Mouse (Mus musculus): Measurements from ENCODE around the gene Abcc10.

Abcc10 gene

GRCm38 (mm10) chr17:46327906-46328534 is at the start of gene Abcc10:
Abcc10 (minus strand) TSS chr17:46328352.
- DNase-seq (ENCODE audit: low spot score), result peak; percentile 95

GRCm38 (mm10) chr17:46371783-46372182 is 43.6 kb upstream of the Abcc10 start:
- peak; percentile 44 for DNase-seq (ENCODE audit: low spot score)

- DNase-seq (ENCODE audit: low spot score), result no peak
These were observed 23.0 kb upstream of the Abcc10 start for GRCm38 (mm10) chr17:46351026-46351700.

DNA sequence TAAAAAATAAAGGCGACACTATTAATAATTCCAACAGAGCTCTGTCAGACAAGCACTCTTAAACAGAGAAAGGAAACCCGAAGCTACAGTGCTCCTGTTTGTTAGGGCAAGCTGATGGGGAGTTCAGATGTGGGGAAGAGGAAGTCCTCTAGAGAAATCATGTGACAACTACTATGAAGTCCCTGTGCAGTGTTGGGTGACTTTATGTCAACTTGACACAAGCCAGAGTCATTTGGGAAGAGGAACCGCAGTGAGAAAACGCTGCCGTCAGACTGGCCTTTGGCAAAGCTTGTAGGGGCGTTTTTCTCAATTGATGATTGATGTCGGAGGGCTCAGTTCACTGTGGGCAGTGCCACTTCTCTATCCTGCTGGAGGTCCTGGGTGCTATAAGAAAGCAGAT is 13.1 kb upstream of the Abcc10 start:
- DNase-seq (ENCODE audit: low spot score), result no peak

GRCm38 (mm10) chr17:46336475-46336874 is 8.3 kb upstream of the Abcc10 start:
- no peak for DNase-seq (ENCODE audit: low spot score)

- no peak for DNase-seq (ENCODE audit: low spot score)
These were observed 571 bp upstream of the Abcc10 start for GRCm38 (mm10) chr17:46328723-46329122.

DNA sequence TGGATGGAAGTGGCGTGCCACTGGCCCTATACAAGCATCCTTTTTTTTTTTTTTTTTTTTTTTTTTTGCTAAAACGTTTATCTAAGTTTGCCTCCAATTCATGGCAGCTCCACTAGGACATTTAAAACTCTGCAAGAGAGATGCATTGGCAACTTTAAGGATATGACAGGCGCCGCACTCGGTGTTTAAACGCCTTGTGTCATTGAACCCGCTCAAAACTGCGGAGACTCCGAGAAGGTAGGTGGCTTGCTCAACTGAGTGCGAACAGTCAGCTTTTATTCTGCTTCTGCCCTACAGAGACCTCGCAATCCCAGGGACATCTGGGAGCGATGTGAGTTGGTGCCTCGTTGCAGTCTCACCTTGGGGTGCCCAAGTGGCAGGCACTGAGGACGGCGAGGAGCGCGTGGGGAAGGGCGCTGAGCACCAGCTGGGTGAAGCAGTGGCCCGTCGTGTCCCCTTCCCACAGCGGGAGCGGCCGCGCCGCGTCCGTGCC is 693 bp downstream of the Abcc10 start:
- DNase-seq (ENCODE audit: low spot score), result no peak

GRCm38 (mm10) chr17:46322046-46322823 is 5.9 kb downstream of the Abcc10 start:
- no peak for DNase-seq (ENCODE audit: low spot score)

- DNase-seq (ENCODE audit: low spot score), result no peak
These were observed 7.7 kb downstream of the Abcc10 start for GRCm38 (mm10) chr17:46320492-46320891.

DNA sequence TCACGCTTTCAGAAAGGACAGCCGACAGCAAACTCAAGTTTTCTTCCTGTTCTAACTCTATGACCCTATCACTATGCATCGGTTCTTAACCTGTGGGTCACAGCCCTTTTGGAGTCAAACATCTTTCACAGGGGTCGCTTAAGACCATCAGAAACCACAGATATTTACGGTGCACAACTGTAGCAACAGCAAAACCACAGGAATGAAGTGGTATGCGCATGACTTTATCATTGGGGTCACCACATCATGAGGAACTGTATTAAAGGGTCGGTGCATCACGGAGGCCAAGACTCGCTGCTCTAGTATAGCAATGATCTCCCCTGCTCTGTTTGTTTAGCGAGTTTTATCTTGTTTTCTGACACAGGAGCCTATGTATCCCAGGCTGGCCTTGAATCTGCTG is 12.3 kb downstream of the Abcc10 start:
- DNase-seq (ENCODE audit: low spot score), result no peak

GRCm38 (mm10) chr17:46313135-46313715 is 14.9 kb downstream of the Abcc10 start:
- no peak for DNase-seq (ENCODE audit: low spot score)

DNA sequence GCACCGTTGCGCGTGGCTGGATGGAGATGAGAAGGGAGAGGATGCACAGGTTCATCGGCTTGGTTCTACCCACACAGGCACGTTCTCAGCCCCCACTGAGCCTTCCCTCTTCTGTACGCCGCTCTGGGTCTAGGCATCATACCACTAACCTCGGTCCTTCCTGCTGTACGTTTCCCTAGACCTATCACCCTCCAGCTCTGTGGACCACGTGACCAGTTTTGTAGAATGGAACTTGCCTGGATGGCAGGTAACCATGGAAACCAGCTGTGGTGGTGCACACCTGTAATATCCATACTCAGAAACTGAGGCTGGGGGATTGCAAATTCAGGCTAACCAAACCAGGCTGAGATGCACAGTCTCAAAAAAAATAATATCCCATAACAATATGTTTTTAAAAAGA is 17.6 kb downstream of the Abcc10 start:
- DNase-seq (ENCODE audit: low spot score), result no peak

DNA sequence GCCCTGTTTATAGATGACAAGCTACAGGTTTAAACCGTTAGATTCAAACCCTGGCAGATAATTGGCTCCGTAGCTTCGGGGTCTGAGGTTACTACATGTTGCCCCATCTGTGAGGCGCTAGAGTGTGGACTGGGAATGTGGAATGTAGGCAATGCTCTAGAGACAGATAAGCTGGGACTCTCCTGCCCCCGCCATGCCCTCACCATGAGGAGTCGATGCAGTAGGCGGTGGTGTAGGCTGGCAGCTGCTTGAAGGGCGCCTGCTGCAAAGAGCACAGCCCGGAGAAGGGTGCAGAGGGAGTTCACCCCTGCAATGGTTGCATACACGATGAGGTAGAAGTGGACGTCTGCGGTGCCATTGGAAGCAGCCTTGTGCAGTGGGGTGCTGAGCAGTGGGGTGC is 18.3 kb downstream of the Abcc10 start:
- DNase-seq (ENCODE audit: low spot score), result no peak

- DNase-seq (ENCODE audit: low spot score), result no peak
These were observed 21.2 kb downstream of the Abcc10 start for GRCm38 (mm10) chr17:46306956-46307355.

- no peak for DNase-seq (ENCODE audit: low spot score)
These were observed 24.0 kb downstream of the Abcc10 start for GRCm38 (mm10) chr17:46304184-46304583.

DNA sequence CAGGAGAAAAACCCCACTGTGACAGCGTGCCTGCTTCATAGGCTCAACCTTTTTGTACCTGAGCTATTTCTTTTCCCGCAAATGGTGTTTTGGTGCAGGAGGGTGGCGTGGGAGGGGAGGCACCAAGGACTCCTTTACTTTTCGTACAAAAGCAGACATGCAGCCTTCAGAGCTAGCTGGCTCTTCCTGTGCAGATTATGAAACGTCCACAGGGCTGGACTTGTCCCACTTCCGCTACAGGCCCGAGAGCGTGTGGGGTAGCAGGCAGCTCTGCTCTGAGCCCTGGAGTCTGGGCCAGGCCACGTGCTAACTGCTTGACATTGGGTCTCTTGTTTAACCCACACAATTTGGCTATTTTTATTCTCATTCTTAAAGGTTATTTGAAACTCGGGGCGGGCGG is 26.3 kb downstream of the Abcc10 start:
- DNase-seq (ENCODE audit: low spot score), result no peak

DNA sequence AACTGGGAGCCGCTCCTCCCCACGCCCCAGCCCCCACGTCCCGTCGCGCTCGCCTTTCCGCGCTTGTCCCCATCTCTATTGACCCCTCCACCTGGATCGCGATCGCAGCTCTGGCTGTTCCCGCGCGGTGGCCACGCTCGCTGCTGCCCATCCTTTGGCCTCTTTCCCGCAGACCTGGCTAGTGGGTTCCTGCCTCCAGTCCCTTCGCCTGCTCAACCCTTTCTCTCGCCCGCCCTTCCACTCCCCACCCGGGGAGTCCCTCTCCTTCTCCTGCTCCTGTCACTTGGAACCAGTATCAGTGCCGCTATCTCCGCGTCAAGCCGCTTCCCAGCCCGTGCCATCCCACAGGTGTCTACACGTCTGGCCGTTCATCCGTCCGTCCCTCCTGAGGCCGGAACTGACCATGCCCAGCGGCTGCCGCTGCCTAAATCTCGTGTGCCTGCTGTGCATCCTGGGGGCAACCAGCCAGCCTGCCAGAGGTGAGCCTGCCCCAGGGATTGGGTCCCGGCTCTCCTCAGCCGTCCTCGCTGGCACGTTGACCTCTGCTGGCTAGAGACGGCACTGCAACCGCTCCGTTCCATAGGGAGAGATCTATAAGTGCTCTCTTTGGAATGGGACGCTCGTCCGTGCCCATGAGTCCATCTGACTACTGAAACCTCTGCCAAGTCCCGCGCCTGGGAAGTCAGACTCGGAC is 29.8 kb downstream of the Abcc10 start:
- DNase-seq (ENCODE audit: low spot score), result peak; percentile 50

GRCm38 (mm10) chr17:46297364-46298219 is 30.6 kb downstream of the Abcc10 start, which contains the start of gene Dlk2:
Dlk2 (plus strand) TSS chr17:46297421.
- no peak for DNase-seq (ENCODE audit: low spot score)

- DNase-seq (ENCODE audit: low spot score), result no peak
These were observed 31.2 kb downstream of the Abcc10 start for GRCm38 (mm10) chr17:46297028-46297363.

DNA sequence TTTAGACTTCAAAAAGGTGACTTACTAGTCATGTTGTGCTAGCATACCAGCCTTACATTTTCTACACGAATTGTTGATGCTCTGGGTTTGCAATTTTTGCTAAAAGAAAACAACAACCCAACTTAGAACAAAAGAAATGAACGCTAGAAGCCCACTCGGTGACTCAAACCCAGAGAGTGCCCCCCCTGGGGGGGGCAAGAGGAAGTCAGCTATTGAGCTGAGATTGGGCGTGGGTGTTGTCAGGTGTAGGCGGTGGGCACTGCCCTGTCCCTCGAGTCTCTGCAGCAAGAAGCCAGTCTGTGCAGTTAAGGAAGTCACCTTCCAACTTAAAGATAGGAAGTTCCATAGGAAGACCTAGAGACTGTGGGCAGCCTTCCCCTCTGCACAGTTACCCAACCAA is 31.6 kb downstream of the Abcc10 start:
- DNase-seq (ENCODE audit: low spot score), result no peak

DNA sequence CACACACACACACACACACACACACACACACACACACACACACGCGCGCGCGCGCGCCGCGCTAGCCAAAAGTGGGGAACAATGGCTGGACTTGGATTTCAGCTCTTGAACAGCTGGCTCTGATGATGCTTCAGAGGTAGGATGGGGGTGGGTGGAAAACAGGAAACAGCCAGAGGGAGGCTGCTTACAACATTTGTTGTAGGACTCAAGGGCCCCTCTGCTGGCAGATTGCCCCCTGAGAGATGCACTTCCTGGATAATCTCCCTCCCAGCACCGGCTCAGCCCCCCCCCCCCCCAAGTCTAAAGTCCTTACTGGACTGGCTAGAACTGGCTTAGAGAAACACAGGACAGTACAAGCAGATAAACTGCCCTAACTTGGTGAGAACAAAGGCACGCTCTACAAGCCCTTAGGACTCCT is 40.5 kb downstream of the Abcc10 start:
- DNase-seq (ENCODE audit: low spot score), result no peak
